Mouse (Mus musculus): ENCODE results near the gene Pip5k1c.

Gene Pip5k1c

GRCm38 (mm10) chr10:81349961-81350350 lies 57.2 kb downstream of the Pip5k1c start:
- no peak for DNase-seq (ENCODE audit: low spot score)

GRCm38 (mm10) chr10:81350351-81351063 lies 57.7 kb downstream of the Pip5k1c start, which contains the start of gene Hmg20b:
TSS of gene Hmg20b (minus strand) at chr10:81350480.
- DNase-seq (ENCODE audit: low spot score), result peak; percentile 98

GRCm38 (mm10) chr10:81351678-81352291 lies 59.0 kb downstream of the Pip5k1c start:
- no peak for DNase-seq (ENCODE audit: low spot score)

- no peak for DNase-seq (ENCODE audit: low spot score)
These were observed 62.1 kb downstream of the Pip5k1c start for GRCm38 (mm10) chr10:81354738-81355477.

GRCm38 (mm10) chr10:81355533-81355932 lies 62.8 kb downstream of the Pip5k1c start:
- DNase-seq (ENCODE audit: low spot score), result peak; percentile 35

- DNase-seq (ENCODE audit: low spot score), result no peak
These were observed 63.7 kb downstream of the Pip5k1c start for GRCm38 (mm10) chr10:81356352-81356990.

GRCm38 (mm10) chr10:81356991-81357844 lies 64.5 kb downstream of the Pip5k1c start, which contains the start of gene Mfsd12:
TSS of gene Mfsd12 (plus strand) at chr10:81357491.
- peak; percentile 86 for DNase-seq (ENCODE audit: low spot score)

GRCm38 (mm10) chr10:81358209-81358608 lies 65.4 kb downstream of the Pip5k1c start:
- DNase-seq (ENCODE audit: low spot score), result peak; percentile 76

- peak; percentile 87 for DNase-seq (ENCODE audit: low spot score)
These were observed 66.1 kb downstream of the Pip5k1c start for GRCm38 (mm10) chr10:81358841-81359240.

- DNase-seq (ENCODE audit: low spot score), result no peak
These were observed 68.0 kb downstream of the Pip5k1c start for GRCm38 (mm10) chr10:81360721-81361120.

GRCm38 (mm10) chr10:81362336-81362949 lies 69.7 kb downstream of the Pip5k1c start:
- no peak for DNase-seq (ENCODE audit: low spot score)

GRCm38 (mm10) chr10:81363436-81364346 lies 70.9 kb downstream of the Pip5k1c start:
- DNase-seq (ENCODE audit: low spot score), result no peak

- no peak for DNase-seq (ENCODE audit: low spot score)
These were observed 71.9 kb downstream of the Pip5k1c start for GRCm38 (mm10) chr10:81364666-81365065.

- no peak for DNase-seq (ENCODE audit: low spot score)
These were observed 72.3 kb downstream of the Pip5k1c start for GRCm38 (mm10) chr10:81365073-81365472.

- peak; percentile 52 for DNase-seq (ENCODE audit: low spot score)
These were observed 73.1 kb downstream of the Pip5k1c start, which contains the start of gene 4930404N11Rik for GRCm38 (mm10) chr10:81365672-81366476. TSS of gene 4930404N11Rik (minus strand) at chr10:81365816.

- peak; percentile 50 for DNase-seq (ENCODE audit: low spot score)
These were observed 73.9 kb downstream of the Pip5k1c start for GRCm38 (mm10) chr10:81366477-81367206.

- no peak for DNase-seq (ENCODE audit: low spot score)
These were observed 74.4 kb downstream of the Pip5k1c start for GRCm38 (mm10) chr10:81367207-81367495.

All from adipocyte (in vitro differentiated cells).